Mouse (Mus musculus) G1E (cell line): ENCODE data around the gene Clic4.

Experiments used
- CTCF ChIP-seq: IDR thresholded peaks from 2 replicates; pipeline ENCODE4 v1.5.1; 2012; ENCODE audit warnings: low read depth, low read length, inconsistent platforms, mixed read lengths
- GATA1 ChIP-seq: IDR thresholded peaks from 2 replicates; pipeline ENCODE4 v1.6.1; 2012; ENCODE audit warnings: borderline replicate concordance, low read length, inconsistent platforms, mixed read lengths
- POLR2AphosphoS5 ChIP-seq: IDR thresholded peaks from 2 replicates; pipeline ENCODE4 v1.6.1; 2012; ENCODE audit warnings: low read depth, low read length, inconsistent platforms; ENCODE audit not compliant: insufficient replicate concordance

GRCm38 (mm10) chr4:135291199-135291598 lies 18.6 kb upstream of the Clic4 start:
- no peak for TF ChIP-seq CTCF
- TF ChIP-seq GATA1 = no peak
- no peak for TF ChIP-seq POLR2AphosphoS5
